8 mouse cellular contexts compared by ENCODE assay signal in genomic region chr16:14362099-14362820, GRCm38 (mm10). TPM values are rescaled to one million over a fixed set of nuclear protein-coding genes. Genes with fewer than 3 reads are reported as not detected.
DNase-seq lines count a peak whose midpoint lies in the region; ATAC-seq and TF ChIP-seq lines count a peak whose summit lies in the region.

No protein-coding gene starts in this region.

- no peak overlapping the region for H3K27ac ChIP-seq in heart, embryonic 15.5 days
- no peak overlapping the region for H3K27ac ChIP-seq in forebrain, embryonic 13.5 days
- no peak overlapping the region for H3K27ac ChIP-seq in liver, embryonic 14.5 days
- peak overlapping the region; percentile 51; the same call in 1 of the 2 replicates for H3K27ac ChIP-seq in stomach, embryonic 15.5 days

- ATAC-seq in heart, embryonic 15.5 days (replicated peaks; ENCODE audit: insufficient number of reproducible peaks, insufficient read depth, low FRiP score, low read depth), result no peak
- no peak for ATAC-seq in forebrain, embryonic 13.5 days
- no peak for ATAC-seq in liver, embryonic 14.5 days (ENCODE audit: insufficient read depth)
- ATAC-seq in stomach, embryonic 15.5 days (ENCODE audit: insufficient read depth, low FRiP score, low read depth), result no peak

- H3K36me3 ChIP-seq in heart, embryonic 15.5 days, result no peaks in the 10 kb centered on the region
- H3K36me3 ChIP-seq in forebrain, embryonic 13.5 days (ENCODE audit: poor library complexity, severe bottlenecking), result no peaks in the 10 kb centered on the region
- no peaks in the 10 kb centered on the region for H3K36me3 ChIP-seq in liver, embryonic 14.5 days (replicated peaks; ENCODE audit: control insufficient read depth, insufficient read depth, low read depth)
- H3K36me3 ChIP-seq in stomach, embryonic 15.5 days, result no peaks in the 10 kb centered on the region

- H3K4me2 ChIP-seq in heart, embryonic 15.5 days, result peak overlapping the region; percentile 95
- H3K4me2 ChIP-seq in forebrain, embryonic 13.5 days, result peak overlapping the region; percentile 88
- peak overlapping the region; percentile 85 for H3K4me2 ChIP-seq in liver, embryonic 14.5 days (ENCODE audit: low read depth)
- peak overlapping the region; percentile 95 for H3K4me2 ChIP-seq in stomach, embryonic 15.5 days

- no peaks in the 10 kb centered on the region for H3K9me3 ChIP-seq in heart, embryonic 15.5 days (replicated peaks)
- no peaks in the 10 kb centered on the region for H3K9me3 ChIP-seq in forebrain, embryonic 13.5 days (replicated peaks)
- H3K9me3 ChIP-seq in liver, embryonic 14.5 days (ENCODE audit: control insufficient read depth, low read length), result no peaks in the 10 kb centered on the region
- no peaks in the 10 kb centered on the region for H3K9me3 ChIP-seq in stomach, embryonic 15.5 days

- peaks cover 25% of the 10 kb centered on the region for H3K27me3 ChIP-seq in heart, embryonic 15.5 days
- H3K27me3 ChIP-seq in forebrain, embryonic 13.5 days, result no peaks in the 10 kb centered on the region
- no peaks in the 10 kb centered on the region for H3K27me3 ChIP-seq in liver, embryonic 14.5 days (ENCODE audit: control insufficient read depth, insufficient read depth, low read length)
- H3K27me3 ChIP-seq in stomach, embryonic 15.5 days (replicated peaks), result no peaks in the 10 kb centered on the region

- no peak for DNase-seq in heart, postnatal 25 days (ENCODE audit: low spot score)
- peak; percentile 45 for DNase-seq in MN1 (ENCODE audit: low spot score)
- DNase-seq in liver, embryonic 14.5 days (ENCODE audit: low read depth in 3 of 3, low spot score in 3 of 3), result no peak
- DNase-seq in right cerebral cortex, adult 18-20 months, result no peak
- DNase-seq in spleen, postnatal 10 days (ENCODE audit: low spot score in 2 of 2), result no peak

- WGBS in heart, embryonic 15.5 days, result 33% methylated on average over 7 of the region's 7 CpGs
- WGBS in forebrain, embryonic 13.5 days, result 27% methylated on average over 7 of the region's 7 CpGs
- WGBS in liver, embryonic 14.5 days (ENCODE audit: insufficient replicate concordance), result 20% methylated on average over 7 of the region's 7 CpGs
- WGBS in stomach, embryonic 15.5 days, result 35% methylated on average over 7 of the region's 7 CpGs

- peak overlapping the region; percentile 66 for H3K4me3 ChIP-seq in heart, embryonic 15.5 days
- H3K4me3 ChIP-seq in forebrain, embryonic 13.5 days, result peak overlapping the region; percentile 82
- peak overlapping the region; percentile 76 to 84 for H3K4me3 ChIP-seq in liver, embryonic 14.5 days (ENCODE audit: insufficient read depth in 1 of 2, low read depth in 2 of 2, low read length in 2 of 2)
- H3K4me3 ChIP-seq in stomach, embryonic 15.5 days (replicated peaks), result peak overlapping the region; percentile 85

- intact Hi-C loops in heart, postnatal 25 days (cut with DNase I), result loop anchor here (5.0 kb wide), 1 partner anchor 195 kb away; no protein-coding TSS in a partner anchor

- peak overlapping the region; percentile 70 for H3K9ac ChIP-seq in heart, embryonic 15.5 days
- peak overlapping the region; percentile 86 for H3K9ac ChIP-seq in forebrain, embryonic 13.5 days
- peak overlapping the region; percentile 78 for H3K9ac ChIP-seq in liver, embryonic 14.5 days (replicated peaks)
- peak overlapping the region; percentile 77; the same call in 1 of the 2 replicates for H3K9ac ChIP-seq in stomach, embryonic 15.5 days

- peaks cover 6% of the 10 kb centered on the region for H3K4me1 ChIP-seq in heart, embryonic 15.5 days (replicated peaks)
- H3K4me1 ChIP-seq in forebrain, embryonic 13.5 days, result peaks cover 7% of the 10 kb centered on the region; the same call in 1 of the 2 replicates
- peaks cover 4 to 35% of the 10 kb centered on the region in 2 experiments for H3K4me1 ChIP-seq in liver, embryonic 14.5 days (replicated peaks; ENCODE audit: control insufficient read depth in 2 of 2, insufficient read depth in 2 of 2, low read length in 1 of 2)
- H3K4me1 ChIP-seq in stomach, embryonic 15.5 days, result peaks cover 7% of the 10 kb centered on the region; the same call in 1 of the 2 replicates

- no peak for TF ChIP-seq EP300 in liver, embryonic 14.5 days (IDR thresholded peaks at IDR 0.05; ENCODE audit: low read depth)

- TF ChIP-seq CTCF in liver, embryonic 14.5 days (IDR thresholded peaks at IDR 0.05; ENCODE audit: low read depth), result no peak

RNA-seq across cellular contexts. Expression of gene Abcc1, which starts 0.9 kb away (rescaled TPM):
- polyA plus RNA-seq in heart, embryonic 15.5 days (2015; fragmentation: Nextera tagmentation; extraction: Ambion mirVana), result 2.8 and 5.6 TPM in 2 replicates
- 10 to 100 TPM; 19.0 to 26.9 TPM for total RNA-seq in heart, postnatal 25 days (2021)
- 8.3 and 8.6 TPM in 2 replicates for polyA plus RNA-seq in forebrain, embryonic 13.5 days (2015; fragmentation: Nextera tagmentation; extraction: Ambion mirVana)
- 1.9 and 2.4 TPM in 2 replicates for polyA plus RNA-seq in liver, embryonic 14.5 days (2012; rRNA removed)
- polyA plus RNA-seq in liver, embryonic 14.5 days (2014; fragmentation: Nextera tagmentation; extraction: Ambion mirVana), result 1.9 and 3.0 TPM in 2 replicates
- 11.2 and 12.3 TPM in 2 replicates for polyA plus RNA-seq in stomach, embryonic 15.5 days (2015; fragmentation: Nextera tagmentation; extraction: Ambion mirVana)

RNA-seq across cellular contexts. Expression of gene Fopnl, which starts 45.1 kb away (rescaled TPM):
- 107 and 113 TPM in 2 replicates for polyA plus RNA-seq in heart, embryonic 15.5 days (2015; fragmentation: Nextera tagmentation; extraction: Ambion mirVana)
- total RNA-seq in heart, postnatal 25 days (2021), result 10 to 100 TPM; 60.0 to 63.6 TPM
- 205 and 209 TPM in 2 replicates for polyA plus RNA-seq in forebrain, embryonic 13.5 days (2015; fragmentation: Nextera tagmentation; extraction: Ambion mirVana)
- polyA plus RNA-seq in liver, embryonic 14.5 days (2012; rRNA removed), result 18.5 and 23.7 TPM in 2 replicates
- 66.6 and 72.4 TPM in 2 replicates for polyA plus RNA-seq in liver, embryonic 14.5 days (2014; fragmentation: Nextera tagmentation; extraction: Ambion mirVana)
- 149 and 157 TPM in 2 replicates for polyA plus RNA-seq in stomach, embryonic 15.5 days (2015; fragmentation: Nextera tagmentation; extraction: Ambion mirVana)
